Mouse (Mus musculus): Measurements from ENCODE around the gene Atf7ip2. TPM values are rescaled to one million over a fixed set of nuclear protein-coding genes. Genes with fewer than 3 reads are reported as not detected.
"Not testable (repeated sequence)": the region's sequence is repeated elsewhere in the genome, so short reads cannot be mapped to it uniquely, and the experiment has no call there.

Gene Atf7ip2
- polyA plus RNA-seq, 1 experiment = 0.06 TPM

DNA sequence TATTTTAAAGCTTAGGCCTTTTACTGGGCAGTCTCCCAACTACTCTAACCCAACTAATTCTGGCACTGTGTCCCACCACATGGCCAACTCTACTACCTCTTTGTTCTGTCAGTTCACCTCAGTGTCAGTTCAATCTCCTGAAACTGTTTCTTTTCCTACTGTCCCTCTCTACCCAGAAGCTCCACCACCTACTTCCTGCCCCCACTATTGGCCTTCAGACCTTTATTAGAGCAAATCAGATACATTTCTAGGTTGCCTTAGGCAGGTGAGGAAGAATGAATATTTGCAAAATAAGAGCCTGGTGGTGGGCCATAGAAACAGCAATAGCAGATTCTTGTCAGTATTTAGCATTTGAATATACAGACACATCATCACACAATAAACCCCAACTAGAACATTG is 44.1 kb downstream of the Atf7ip2 start:
- no peaks in the 10 kb centered on the region for H3K79me2 ChIP-seq (ENCODE audit: control insufficient read depth, insufficient read depth)
- no peaks in the 10 kb centered on the region for H3K79me3 ChIP-seq (ENCODE audit: low read depth)
- H3K27me3 ChIP-seq (ENCODE audit: control insufficient read depth, insufficient read depth, insufficient read length) = no peaks in the 10 kb centered on the region
- H3ac ChIP-seq (ENCODE audit: control insufficient read depth, insufficient read length, low read depth) = no peak overlapping the region
- H3K4me3 ChIP-seq (ENCODE audit: insufficient read depth, poor library complexity, severe bottlenecking) = no peak overlapping the region
- TF ChIP-seq FOSL1 (IDR thresholded peaks at IDR 0.05; ENCODE audit: insufficient read depth, low read length, poor library complexity, severe bottlenecking) = no peak
- no peak for TF ChIP-seq MYOD1 (IDR thresholded peaks at IDR 0.05; ENCODE audit: control insufficient read depth, insufficient read length, low read depth)
- no peak for TF ChIP-seq CEBPB (IDR thresholded peaks at IDR 0.05; ENCODE audit: low read depth)
- TF ChIP-seq MAX (IDR thresholded peaks at IDR 0.05) = no peak
- TF ChIP-seq USF1 (IDR thresholded peaks at IDR 0.05; ENCODE audit: low read depth) = no peak
- TF ChIP-seq MYOG (IDR thresholded peaks at IDR 0.05; ENCODE audit: control insufficient read depth, extremely low read depth, insufficient read length) = no peak
- no peak for TF ChIP-seq CTCF (IDR thresholded peaks at IDR 0.05; ENCODE audit: control insufficient read depth, insufficient read depth, insufficient read length)
- no peaks in the 10 kb centered on the region for H3K36me3 ChIP-seq (ENCODE audit: control insufficient read depth, insufficient read depth)

DNA sequence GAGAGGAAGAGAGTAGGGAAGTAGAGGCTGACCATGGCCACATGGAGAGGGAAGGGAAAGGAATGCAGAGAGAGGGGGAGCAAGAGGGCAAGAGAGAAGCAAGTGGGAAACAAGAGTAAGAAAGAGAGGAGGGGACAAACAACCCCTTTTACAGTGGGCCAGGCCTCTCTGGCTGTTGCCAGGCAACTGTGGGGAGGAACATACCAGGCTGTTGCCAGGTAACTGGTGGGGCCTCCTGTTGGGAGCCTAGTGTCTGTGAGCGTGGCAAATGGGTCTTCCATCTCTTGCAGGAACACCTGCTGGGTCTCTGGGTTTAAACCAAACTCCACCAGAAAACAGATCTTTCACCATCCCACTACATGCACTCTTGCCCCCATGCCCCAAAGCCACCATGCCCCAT is 61.5 kb downstream of the Atf7ip2 start:
- H3K27me3 ChIP-seq (ENCODE audit: control insufficient read depth, insufficient read depth, insufficient read length) = no peaks in the 10 kb centered on the region
- H3K79me3 ChIP-seq (ENCODE audit: low read depth) = no peaks in the 10 kb centered on the region
- H3K79me2 ChIP-seq (ENCODE audit: control insufficient read depth, insufficient read depth) = no peaks in the 10 kb centered on the region
- no peak overlapping the region for H3K4me3 ChIP-seq (ENCODE audit: insufficient read depth, poor library complexity, severe bottlenecking)
- TF ChIP-seq MYOG (IDR thresholded peaks at IDR 0.05; ENCODE audit: control insufficient read depth, extremely low read depth, insufficient read length) (no peak), MAX (IDR thresholded peaks at IDR 0.05) (no peak), CEBPB (IDR thresholded peaks at IDR 0.05; ENCODE audit: low read depth) (no peak), FOSL1 (IDR thresholded peaks at IDR 0.05; ENCODE audit: insufficient read depth, low read length, poor library complexity, severe bottlenecking) (no peak), MYOD1 (IDR thresholded peaks at IDR 0.05; ENCODE audit: control insufficient read depth, insufficient read length, low read depth) (no peak), USF1 (IDR thresholded peaks at IDR 0.05; ENCODE audit: low read depth) (no peak), CTCF (IDR thresholded peaks at IDR 0.05; ENCODE audit: control insufficient read depth, insufficient read depth, insufficient read length) (no peak)
- no peaks in the 10 kb centered on the region for H3K36me3 ChIP-seq (ENCODE audit: control insufficient read depth, insufficient read depth)
- H3ac ChIP-seq (ENCODE audit: control insufficient read depth, insufficient read length, low read depth) = no peak overlapping the region

DNA sequence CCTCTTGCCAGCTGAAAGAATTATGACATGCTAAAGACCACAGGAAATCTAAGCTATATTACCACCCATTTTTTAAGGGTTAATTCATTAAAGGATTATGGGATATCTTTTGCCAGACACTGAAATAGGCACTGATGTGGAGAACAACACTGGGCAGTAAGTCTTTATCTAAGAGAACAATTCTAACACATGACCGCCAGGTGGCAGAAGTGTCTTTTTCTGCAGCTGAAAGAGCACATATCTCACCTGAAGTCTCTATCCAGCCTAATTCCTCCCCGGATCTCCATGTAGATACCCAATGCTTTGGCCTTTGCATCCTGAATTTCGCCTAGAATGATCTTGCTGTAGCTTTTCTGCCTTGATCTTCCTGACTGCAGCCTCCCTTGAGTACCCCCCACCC is 79.7 kb downstream of the Atf7ip2 start:
- no peak for TF ChIP-seq FOSL1 (IDR thresholded peaks at IDR 0.05; ENCODE audit: insufficient read depth, low read length, poor library complexity, severe bottlenecking)
- peak; percentile 31 for TF ChIP-seq CTCF (IDR thresholded peaks at IDR 0.05; ENCODE audit: control insufficient read depth, insufficient read depth, insufficient read length)
- Histone ChIP-seq H3K79me3 (ENCODE audit: low read depth) (no peaks in the 10 kb centered on the region), H3ac (ENCODE audit: control insufficient read depth, insufficient read length, low read depth) (no peak overlapping the region), H3K4me3 (ENCODE audit: insufficient read depth, poor library complexity, severe bottlenecking) (no peak overlapping the region), H3K27me3 (ENCODE audit: control insufficient read depth, insufficient read depth, insufficient read length) (peaks cover 8% of the 10 kb centered on the region), H3K79me2 (ENCODE audit: control insufficient read depth, insufficient read depth) (no peaks in the 10 kb centered on the region), H3K36me3 (ENCODE audit: control insufficient read depth, insufficient read depth) (no peaks in the 10 kb centered on the region)

DNA sequence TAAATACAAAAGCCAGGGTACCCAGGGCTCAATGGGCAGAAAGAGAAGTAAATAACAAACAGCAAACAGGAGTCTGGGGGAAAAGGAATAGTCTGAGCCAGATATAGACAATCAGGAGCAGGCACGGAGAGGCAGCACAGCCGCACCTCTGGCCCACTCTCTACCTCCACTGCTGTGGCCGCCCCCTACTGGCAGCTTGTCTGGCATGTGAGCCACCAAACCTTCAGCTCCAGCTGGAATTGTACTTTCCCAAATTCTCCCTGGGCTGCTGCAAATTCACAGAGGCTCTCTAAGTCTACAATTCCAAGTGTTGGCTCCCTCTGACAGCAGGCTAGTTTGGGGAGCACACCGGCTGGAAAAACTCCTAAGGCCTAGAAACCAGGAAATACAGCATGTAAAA is 82.0 kb downstream of the Atf7ip2 start:
- no peaks in the 10 kb centered on the region for H3K79me3 ChIP-seq (ENCODE audit: low read depth)
- peaks cover 3% of the 10 kb centered on the region for H3K27me3 ChIP-seq (ENCODE audit: control insufficient read depth, insufficient read depth, insufficient read length)
- no peak overlapping the region for H3ac ChIP-seq (ENCODE audit: control insufficient read depth, insufficient read length, low read depth)
- H3K79me2 ChIP-seq (ENCODE audit: control insufficient read depth, insufficient read depth) = no peaks in the 10 kb centered on the region
- no peak for TF ChIP-seq MYOD1 (IDR thresholded peaks at IDR 0.05; ENCODE audit: control insufficient read depth, insufficient read length, low read depth)
- peak; percentile 21 for TF ChIP-seq CTCF (IDR thresholded peaks at IDR 0.05; ENCODE audit: control insufficient read depth, insufficient read depth, insufficient read length)
- TF ChIP-seq FOSL1 (IDR thresholded peaks at IDR 0.05; ENCODE audit: insufficient read depth, low read length, poor library complexity, severe bottlenecking) = no peak
- H3K4me3 ChIP-seq (ENCODE audit: insufficient read depth, poor library complexity, severe bottlenecking) = no peak overlapping the region
- no peaks in the 10 kb centered on the region for H3K36me3 ChIP-seq (ENCODE audit: control insufficient read depth, insufficient read depth)

DNA sequence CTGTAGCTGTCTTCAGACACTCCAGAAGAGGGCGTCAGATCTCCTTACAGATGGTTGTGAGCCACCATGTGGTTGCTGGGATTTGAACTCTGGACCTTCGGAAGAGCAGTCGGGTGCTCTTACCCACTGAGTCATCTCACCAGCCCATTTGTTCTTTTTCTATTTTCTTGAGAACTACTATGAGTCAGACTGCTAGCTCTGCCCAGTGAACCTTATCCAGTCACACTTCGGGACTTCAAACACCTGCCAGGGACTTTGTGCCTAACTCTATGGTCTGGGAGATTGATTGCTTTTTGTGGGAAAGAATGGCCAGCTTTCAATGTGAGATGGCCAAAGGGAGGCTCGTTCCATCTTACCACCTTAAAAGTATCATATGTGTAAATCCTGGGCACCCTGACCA is 84.3 kb downstream of the Atf7ip2 start:
- H3K36me3 ChIP-seq (ENCODE audit: control insufficient read depth, insufficient read depth); H3K4me3 ChIP-seq (ENCODE audit: insufficient read depth, poor library complexity, severe bottlenecking); H3ac ChIP-seq (ENCODE audit: control insufficient read depth, insufficient read length, low read depth); H3K79me2 ChIP-seq (ENCODE audit: control insufficient read depth, insufficient read depth); H3K27me3 ChIP-seq (ENCODE audit: control insufficient read depth, insufficient read depth, insufficient read length); H3K79me3 ChIP-seq (ENCODE audit: low read depth): not testable (repeated sequence)

DNA sequence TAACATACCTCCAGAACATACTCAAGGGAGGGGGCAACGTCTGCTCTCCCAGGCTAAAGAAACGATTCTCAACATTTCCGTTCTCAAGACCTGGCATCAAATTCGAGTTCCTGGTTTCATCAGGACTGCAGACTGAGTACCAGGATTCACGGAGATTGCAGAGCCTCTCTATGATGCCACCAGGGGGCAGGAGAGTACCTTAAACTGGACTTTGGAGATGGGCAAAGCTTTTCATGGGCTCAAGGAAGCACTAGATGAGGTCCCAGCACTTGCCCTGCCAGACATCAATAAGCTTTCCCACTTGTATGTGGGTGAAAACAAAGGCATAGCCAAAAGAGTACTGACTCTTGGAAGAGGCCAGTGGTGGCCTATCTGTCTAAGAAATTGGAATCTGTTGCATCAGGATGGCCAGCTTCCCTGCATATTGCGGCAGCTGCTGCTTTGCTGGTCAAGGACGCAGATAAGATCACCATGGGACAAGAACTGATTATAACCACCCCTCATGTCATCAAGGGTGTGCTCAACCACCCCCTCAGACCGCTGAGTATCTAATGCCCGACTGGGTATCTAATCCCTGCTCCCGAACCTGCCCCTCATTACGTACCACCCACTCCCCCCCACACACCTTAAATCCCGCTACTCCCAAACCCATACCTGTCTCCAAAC is 87.9 kb downstream of the Atf7ip2 start:
- no peaks in the 10 kb centered on the region for H3K79me2 ChIP-seq (ENCODE audit: control insufficient read depth, insufficient read depth)
- H3K36me3 ChIP-seq (ENCODE audit: control insufficient read depth, insufficient read depth) = no peaks in the 10 kb centered on the region
- no peaks in the 10 kb centered on the region for H3K79me3 ChIP-seq (ENCODE audit: low read depth)
- peak; percentile 70 for TF ChIP-seq CTCF (IDR thresholded peaks at IDR 0.05; ENCODE audit: control insufficient read depth, insufficient read depth, insufficient read length)
- no peak for TF ChIP-seq MYOD1 (IDR thresholded peaks at IDR 0.05; ENCODE audit: control insufficient read depth, insufficient read length, low read depth)
- no peak overlapping the region for H3K4me3 ChIP-seq (ENCODE audit: insufficient read depth, poor library complexity, severe bottlenecking)
- H3K27me3 ChIP-seq (ENCODE audit: control insufficient read depth, insufficient read depth, insufficient read length) = no peaks in the 10 kb centered on the region
- no peak overlapping the region for H3ac ChIP-seq (ENCODE audit: control insufficient read depth, insufficient read length, low read depth)

Measured in C2C12 (cell line).